Mouse (Mus musculus) lung, embryonic 16.5 days (tissue): Measurements from ENCODE around the gene Cass4. TPM values are rescaled to one million over a fixed set of nuclear protein-coding genes. Genes with fewer than 3 reads are reported as not detected.

Experiments used
- ATAC-seq: fragments of 200-750 bp; cut with Nextera tagmentation; 2 replicates; pipeline ENCODE4 v1.8.0; 2017; ENCODE audit warnings: low read depth, mild to moderate bottlenecking, moderate library complexity
- H3K27ac ChIP-seq: fragments of 300-500 bp; sonication (generic); 2 replicates; pipeline ENCODE4 v1.5.1; 2014; ENCODE audit warnings: mild to moderate bottlenecking, control low read depth, low read length
- H3K27me3 ChIP-seq: fragments of 300-500 bp; sonication (generic); 2 replicates; pipeline ENCODE4 v1.6.1; 2014; ENCODE audit warnings: low read depth, low read length, mixed read lengths; ENCODE audit not compliant: control insufficient read depth, insufficient read depth
- H3K36me3 ChIP-seq: fragments of 300-500 bp; sonication (generic); 2 replicates; pipeline ENCODE4 v1.6.1; 2014; ENCODE audit warnings: low read length; ENCODE audit not compliant: control insufficient read depth, insufficient read depth
- H3K4me1 ChIP-seq: fragments of 300-500 bp; sonication (generic); replicated peaks from 2 replicates; pipeline ENCODE4 v1.6.1; 2014; ENCODE audit warnings: low read length, mixed read lengths; ENCODE audit not compliant: control insufficient read depth, insufficient read depth
- H3K4me2 ChIP-seq: fragments of 300-500 bp; sonication (generic); 2 replicates; pipeline ENCODE4 v1.6.1; 2014; ENCODE audit warnings: low read depth, low read length, control low read depth
- H3K4me3 ChIP-seq: fragments of 300-500 bp; sonication (generic); 2 replicates; pipeline ENCODE4 v1.5.1; 2014; ENCODE audit warnings: mild to moderate bottlenecking, low read length, control low read depth
- H3K9ac ChIP-seq: fragments of 300-500 bp; sonication (generic); 2 replicates; pipeline ENCODE4 v1.6.1; 2014; ENCODE audit warnings: low read length, control low read depth
- H3K9me3 ChIP-seq: fragments of 300-500 bp; sonication (generic); 2 replicates; pipeline ENCODE4 v1.6.1; 2016; ENCODE audit warnings: low read length; ENCODE audit not compliant: control insufficient read depth
- WGBS: fragments of 180-500 bp; shearing (Covaris S2); extraction: QIAGEN DNeasy Blood & Tissue Kit; methylation state at CpG from one replicate; pipeline ENCODE4 v1.1.7; 2014; 5-methylcytosine and 5-hydroxymethylcytosine counted together
- polyA plus RNA-seq: library from polyadenylated mRNA; unstranded; fragments of >200 nt; fragmentation: Nextera tagmentation; extraction: Ambion mirVana; gene quantifications from 2 replicates; pipeline ENCODE4 v1.2.1, GENCODE M21; 2015

Gene Cass4
- polyA plus RNA-seq, 1 experiment from 2014 or later = 9.0 TPM

GRCm38 (mm10) chr2:172353218-172353617, 40.4 kb upstream of the Cass4 start:
- Histone ChIP-seq H3K4me2 (no peak overlapping the region), H3K27me3 (no peaks in the 10 kb centered on the region), H3K4me3 (no peak overlapping the region), H3K9me3 (no peaks in the 10 kb centered on the region), H3K4me1 (peaks cover 12% of the 10 kb centered on the region; the same call in 1 of the 2 replicates), H3K9ac (no peak overlapping the region), H3K27ac (no peak overlapping the region), H3K36me3 (peaks cover 37% of the 10 kb centered on the region)
- no peak for ATAC-seq
- 85% methylated on average over 9 of the region's 9 CpGs for WGBS

- WGBS = 75% methylated on average over 9 of the region's 9 CpGs
Observed at GRCm38 (mm10) chr2:172354761-172355160, 38.8 kb upstream of the Cass4 start.

GRCm38 (mm10) chr2:172355833-172356232, 37.8 kb upstream of the Cass4 start:
- Histone ChIP-seq H3K9ac (no peak overlapping the region), H3K9me3 (no peaks in the 10 kb centered on the region), H3K27me3 (no peaks in the 10 kb centered on the region), H3K36me3 (peaks cover 49% of the 10 kb centered on the region), H3K27ac (no peak overlapping the region), H3K4me3 (no peak overlapping the region), H3K4me1 (no peaks in the 10 kb centered on the region), H3K4me2 (no peak overlapping the region)
- whole genome bisulfite sequencing = 91% methylated on average over 5 of the region's 5 CpGs
- no peak for ATAC-seq

More at GRCm38 (mm10) chr2:172354761-172355160, 38.8 kb upstream of the Cass4 start:
- Histone ChIP-seq H3K4me3 (no peak overlapping the region), H3K27ac (no peak overlapping the region), H3K4me2 (no peak overlapping the region), H3K27me3 (no peaks in the 10 kb centered on the region), H3K9me3 (no peaks in the 10 kb centered on the region), H3K9ac (no peak overlapping the region), H3K36me3 (peaks cover 43% of the 10 kb centered on the region), H3K4me1 (no peaks in the 10 kb centered on the region; the same call in 1 of the 2 replicates)
- ATAC-seq = no peak

- no peak overlapping the region for H3K4me2 ChIP-seq
- H3K9ac ChIP-seq = no peak overlapping the region
- H3K4me3 ChIP-seq = no peak overlapping the region
- 80% methylated on average over 7 of the region's 7 CpGs for WGBS
- H3K9me3 ChIP-seq = no peaks in the 10 kb centered on the region
- H3K27ac ChIP-seq = no peak overlapping the region
- peaks cover 9% of the 10 kb centered on the region for H3K4me1 ChIP-seq
- ATAC-seq = no peak
- no peaks in the 10 kb centered on the region for H3K27me3 ChIP-seq
- peaks cover 63% of the 10 kb centered on the region for H3K36me3 ChIP-seq
Observed at GRCm38 (mm10) chr2:172363176-172363575, 30.4 kb upstream of the Cass4 start.

GRCm38 (mm10) chr2:172370411-172371223, 23.0 kb upstream of the Cass4 start, which contains the start of the genes Aurka and Cstf1:
Gene Aurka, minus strand, starts transcription at chr2:172370535.
Gene Cstf1, plus strand, starts transcription at chr2:172370681.
- Histone ChIP-seq H3K4me2 (peak within 1 kb of the TSS; percentile 81), H3K27me3 (no peaks in the 10 kb centered on the region), H3K27ac (peak within 1 kb of the TSS; percentile 88), H3K4me1 (peaks cover 34% of the 10 kb centered on the region), H3K9me3 (no peaks in the 10 kb centered on the region), H3K4me3 (peak within 1 kb of the TSS; percentile 71), H3K36me3 (peaks cover 30% of the 10 kb centered on the region), H3K9ac (peak within 1 kb of the TSS; percentile 87)
- ATAC-seq = peak; percentile 99
- under 1% methylated on average over 66 of the region's 66 CpGs for WGBS

- H3K9ac ChIP-seq = peak overlapping the region; percentile 87
- H3K9me3 ChIP-seq = no peaks in the 10 kb centered on the region
- peak overlapping the region; percentile 71 for H3K4me3 ChIP-seq
- peak overlapping the region; percentile 68 for H3K4me2 ChIP-seq
- peaks cover 34% of the 10 kb centered on the region for H3K4me1 ChIP-seq
- WGBS = under 1% methylated on average over 11 of the region's 11 CpGs
- no peak overlapping the region for H3K27ac ChIP-seq
- no peak for ATAC-seq
- no peaks in the 10 kb centered on the region for H3K27me3 ChIP-seq
- H3K36me3 ChIP-seq = peaks cover 34% of the 10 kb centered on the region
Observed at GRCm38 (mm10) chr2:172371258-172371657, 22.3 kb upstream of the Cass4 start.

- H3K27me3 ChIP-seq = no peaks in the 10 kb centered on the region
- peaks cover 9% of the 10 kb centered on the region for H3K4me1 ChIP-seq
- H3K4me3 ChIP-seq = no peak overlapping the region
- no peak overlapping the region for H3K4me2 ChIP-seq
- H3K27ac ChIP-seq = no peak overlapping the region
- no peaks in the 10 kb centered on the region for H3K9me3 ChIP-seq
- peaks cover 68% of the 10 kb centered on the region for H3K36me3 ChIP-seq
- 83% methylated on average over 4 of the region's 4 CpGs for WGBS
- no peak overlapping the region for H3K9ac ChIP-seq
- ATAC-seq = no peak
Observed at GRCm38 (mm10) chr2:172376551-172376950, 17.0 kb upstream of the Cass4 start.

- WGBS = 48% methylated on average over 5 of the region's 5 CpGs
- Histone ChIP-seq H3K4me1 (peaks cover 4% of the 10 kb centered on the region), H3K27ac (no peak overlapping the region), H3K9ac (no peak overlapping the region), H3K4me2 (no peak overlapping the region), H3K27me3 (no peaks in the 10 kb centered on the region), H3K9me3 (no peaks in the 10 kb centered on the region), H3K4me3 (no peak overlapping the region), H3K36me3 (peaks cover 73% of the 10 kb centered on the region)
- ATAC-seq = no peak
Observed at GRCm38 (mm10) chr2:172376999-172377515, 16.5 kb upstream of the Cass4 start.

GRCm38 (mm10) chr2:172378332-172378731, 15.3 kb upstream of the Cass4 start:
- WGBS = 69% methylated on average over 7 of the region's 7 CpGs
- H3K9me3 ChIP-seq = no peaks in the 10 kb centered on the region
- H3K4me1 ChIP-seq = no peaks in the 10 kb centered on the region
- H3K27me3 ChIP-seq = no peaks in the 10 kb centered on the region
- H3K4me3 ChIP-seq = no peak overlapping the region
- H3K4me2 ChIP-seq = no peak overlapping the region
- H3K9ac ChIP-seq = no peak overlapping the region
- peak; percentile 46; the same call in 1 of the 2 replicates for ATAC-seq
- no peak overlapping the region for H3K27ac ChIP-seq
- H3K36me3 ChIP-seq = peaks cover 74% of the 10 kb centered on the region
